17 mouse cellular contexts compared by ENCODE assay signal in the genomic region with DNA sequence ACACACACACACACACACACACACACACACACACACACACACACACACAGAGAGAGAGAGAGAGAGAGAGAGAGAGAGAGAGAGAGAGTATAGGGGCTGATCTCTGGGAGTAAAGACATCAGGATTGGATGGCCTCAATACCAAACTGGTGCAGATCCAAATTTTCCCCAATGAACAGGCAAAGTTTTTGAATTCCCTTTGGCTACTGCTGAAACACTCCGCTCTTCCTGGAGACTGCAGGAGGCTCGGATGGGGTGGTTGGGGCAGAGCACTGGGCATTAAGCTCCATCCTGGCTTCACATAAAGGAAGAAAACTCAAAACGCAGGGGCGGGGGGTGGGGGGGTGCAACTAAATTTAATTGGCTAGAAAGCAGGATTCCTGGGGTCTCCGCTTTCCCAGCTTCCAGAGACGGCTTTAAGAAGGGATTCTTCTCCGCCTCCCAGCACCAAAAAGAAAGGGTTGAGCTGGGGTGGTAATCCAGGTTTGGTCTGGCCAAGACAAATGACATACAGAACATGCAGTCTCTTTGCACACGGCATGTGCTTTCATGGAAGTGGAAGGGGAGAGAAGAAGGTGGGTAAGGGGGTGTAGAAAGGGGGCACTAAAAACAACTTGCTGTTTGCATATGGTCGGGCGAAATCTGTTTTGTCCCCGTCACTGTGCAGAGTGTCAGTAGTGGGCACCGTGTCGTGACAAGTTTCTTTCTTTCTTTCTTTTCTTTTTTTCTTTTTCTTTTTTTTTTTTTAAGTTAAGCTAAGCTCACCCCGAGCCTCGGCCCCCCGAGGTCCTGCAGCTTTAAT. TPM values are rescaled to one million over a fixed set of nuclear protein-coding genes. Genes with fewer than 3 reads are reported as not detected.
DNase-seq lines count a peak whose midpoint lies in the region; ATAC-seq lines count a peak whose summit lies in the region.
"Had no signal": no experiment of that assay in that cellular context is flagged by ENCODE, and none has a peak within 500 bp of the region (broad histone marks: within the 10 kb centered on the region; RNA-seq: fewer than 3 reads in every experiment).

No protein-coding gene starts in this region.

- no peak overlapping the region for H3K9ac ChIP-seq in embryonic facial prominence, embryonic 14.5 days (ENCODE audit: low read depth, low read length)
- H3K9ac ChIP-seq in forebrain, embryonic 14.5 days (ENCODE audit: low read length): no peak overlapping the region
- 0 out of 2 replicates have a peak overlapping the region, but pooled peaks have one; percentile 18 for H3K9ac ChIP-seq in hindbrain, embryonic 16.5 days (ENCODE audit: low read depth, low read length)
- H3K9ac ChIP-seq in neural tube, embryonic 12.5 days: no peak overlapping the region
- H3K9ac ChIP-seq: heart, embryonic 13.5 days; kidney, embryonic 15.5 days; lung, embryonic 15.5 days had no signal

- H3K27me3 ChIP-seq in embryonic facial prominence, embryonic 14.5 days (replicated peaks; ENCODE audit: control insufficient read depth, insufficient read depth, low read length): peaks cover 52% of the 10 kb centered on the region
- H3K27me3 ChIP-seq in forebrain, embryonic 14.5 days (replicated peaks; ENCODE audit: control insufficient read depth, insufficient read depth, low read length): peaks cover 52% of the 10 kb centered on the region
- H3K27me3 ChIP-seq in hindbrain, embryonic 16.5 days (replicated peaks; ENCODE audit: control insufficient read depth, insufficient read depth, low read length): peaks cover 36% of the 10 kb centered on the region
- peaks cover 94% of the 10 kb centered on the region for H3K27me3 ChIP-seq in neural tube, embryonic 12.5 days (replicated peaks)

- ATAC-seq in embryonic facial prominence, embryonic 14.5 days (ENCODE audit: low read depth): no peak
- peak; percentile 35 for ATAC-seq in forebrain, embryonic 14.5 days
- ATAC-seq in hindbrain, embryonic 16.5 days: peak; percentile 27; the same call in 1 of the 2 replicates
- no peak for ATAC-seq in neural tube, embryonic 12.5 days (ENCODE audit: low FRiP score, low read depth)

- no peak for DNase-seq in embryonic facial prominence, embryonic 14.5 days (ENCODE audit: low spot score)
- peak; percentile 66 for DNase-seq in forebrain, embryonic 14.5 days (ENCODE audit: low spot score)
- DNase-seq in left cerebral cortex, postnatal 4 days: no peak
- no peak for DNase-seq in yolk sac, embryonic 10.5 days (ENCODE audit: low spot score)
- no peak for DNase-seq in gastrocnemius, postnatal 25 days
- DNase-seq: cerebellum, adult 2 months; gastrocnemius, postnatal 14 days; layer of hippocampus, adult 9-11 months; right cerebral cortex, postnatal 25 days had no signal

- no peaks in the 10 kb centered on the region for H3K4me1 ChIP-seq in embryonic facial prominence, embryonic 14.5 days (ENCODE audit: control insufficient read depth, insufficient read depth, low read length)
- peaks cover 40% of the 10 kb centered on the region for H3K4me1 ChIP-seq in forebrain, embryonic 14.5 days (ENCODE audit: control insufficient read depth, insufficient read depth, low read length)
- peaks cover 9% of the 10 kb centered on the region for H3K4me1 ChIP-seq in hindbrain, embryonic 16.5 days (ENCODE audit: control insufficient read depth, insufficient read depth, low read depth, low read length)
- peaks cover 18% of the 10 kb centered on the region; the same call in 1 of the 2 replicates for H3K4me1 ChIP-seq in neural tube, embryonic 12.5 days
- H3K4me1 ChIP-seq: heart, embryonic 13.5 days; lung, embryonic 15.5 days had no signal

- H3K27ac ChIP-seq in embryonic facial prominence, embryonic 14.5 days (replicated peaks; ENCODE audit: low read depth, low read length): no peak overlapping the region
- H3K27ac ChIP-seq in forebrain, embryonic 14.5 days (ENCODE audit: low read depth, low read length): no peak overlapping the region
- H3K27ac ChIP-seq in hindbrain, embryonic 16.5 days (ENCODE audit: low read depth, low read length): peak overlapping the region; percentile 25; the same call in 1 of the 2 replicates
- H3K27ac ChIP-seq in neural tube, embryonic 12.5 days: no peak overlapping the region
- H3K27ac ChIP-seq: heart, embryonic 13.5 days; kidney, embryonic 15.5 days; lung, embryonic 15.5 days had no signal

- WGBS in embryonic facial prominence, embryonic 14.5 days: 41% methylated on average over 16 of the region's 16 CpGs
- WGBS in forebrain, embryonic 14.5 days: 2% methylated on average over 16 of the region's 16 CpGs
- WGBS in hindbrain, embryonic 16.5 days: 12% methylated on average over 16 of the region's 16 CpGs
- 22% methylated on average over 16 of the region's 16 CpGs for WGBS in neural tube, embryonic 12.5 days

- peak overlapping the region; percentile 12; the same call in 1 of the 2 replicates for H3K4me2 ChIP-seq in embryonic facial prominence, embryonic 14.5 days (ENCODE audit: low read depth, low read length)
- peak overlapping the region; percentile 35 for H3K4me2 ChIP-seq in forebrain, embryonic 14.5 days (ENCODE audit: low read length)
- peak overlapping the region; percentile 47 for H3K4me2 ChIP-seq in hindbrain, embryonic 16.5 days (ENCODE audit: low read length)
- peak overlapping the region; percentile 39; the same call in 1 of the 2 replicates for H3K4me2 ChIP-seq in neural tube, embryonic 12.5 days (replicated peaks)
- H3K4me2 ChIP-seq: heart, embryonic 13.5 days; kidney, embryonic 15.5 days; liver, embryonic 11.5 days; lung, embryonic 15.5 days had no signal

- H3K36me3 ChIP-seq in embryonic facial prominence, embryonic 14.5 days (ENCODE audit: control insufficient read depth, insufficient read depth, low read length): no peaks in the 10 kb centered on the region
- no peaks in the 10 kb centered on the region for H3K36me3 ChIP-seq in forebrain, embryonic 14.5 days (ENCODE audit: control insufficient read depth, insufficient read depth, low read length)
- H3K36me3 ChIP-seq in hindbrain, embryonic 16.5 days (ENCODE audit: control insufficient read depth, insufficient read depth, low read length): no peaks in the 10 kb centered on the region
- H3K36me3 ChIP-seq in neural tube, embryonic 12.5 days: no peaks in the 10 kb centered on the region
- H3K36me3 ChIP-seq: heart, embryonic 13.5 days; kidney, embryonic 15.5 days; lung, embryonic 15.5 days had no signal

- H3K4me3 ChIP-seq in embryonic facial prominence, embryonic 14.5 days (ENCODE audit: low read depth, low read length): no peak overlapping the region
- peak overlapping the region; percentile 10; the same call in 1 of the 2 replicates for H3K4me3 ChIP-seq in forebrain, embryonic 14.5 days (ENCODE audit: low read depth, low read length)
- peak overlapping the region; percentile 25 for H3K4me3 ChIP-seq in hindbrain, embryonic 16.5 days (ENCODE audit: low read length)
- H3K4me3 ChIP-seq in neural tube, embryonic 12.5 days: no peak overlapping the region
- H3K4me3 ChIP-seq: heart, embryonic 13.5 days; kidney, embryonic 15.5 days; lung, embryonic 15.5 days had no signal

- no peaks in the 10 kb centered on the region for H3K9me3 ChIP-seq in embryonic facial prominence, embryonic 14.5 days (ENCODE audit: control insufficient read depth, low read length)
- no peaks in the 10 kb centered on the region for H3K9me3 ChIP-seq in forebrain, embryonic 14.5 days (replicated peaks; ENCODE audit: control insufficient read depth, low read length)
- no peaks in the 10 kb centered on the region for H3K9me3 ChIP-seq in hindbrain, embryonic 16.5 days (ENCODE audit: control insufficient read depth, low read length)
- H3K9me3 ChIP-seq in neural tube, embryonic 12.5 days: no peaks in the 10 kb centered on the region
- H3K9me3 ChIP-seq: heart, embryonic 13.5 days; kidney, embryonic 15.5 days; lung, embryonic 15.5 days had no signal

- intact Hi-C loops in left cerebral cortex, postnatal 4 days (cut with DNase I): no loop called here

RNA-seq across cellular contexts. Expression of a gene that starts 31.3 kb away (rescaled TPM):
- 4.1 and 4.2 TPM in 2 replicates for polyA plus RNA-seq in embryonic facial prominence, embryonic 14.5 days (2014; fragmentation: Nextera tagmentation; extraction: Ambion mirVana)
- polyA plus RNA-seq in forebrain, embryonic 14.5 days (2014; fragmentation: Nextera tagmentation; extraction: Ambion mirVana): 18.0 and 31.1 TPM in 2 replicates
- 153 and 190 TPM in 2 replicates for polyA plus RNA-seq in hindbrain, embryonic 16.5 days (2015; fragmentation: Nextera tagmentation; extraction: Ambion mirVana)
- polyA plus RNA-seq in neural tube, embryonic 12.5 days (2016; fragmentation: Nextera tagmentation; extraction: Ambion mirVana): 3.1 and 5.1 TPM in 2 replicates
- 100 to 1,000 TPM in 1 of 2 experiments, 10 to 100 TPM in 1; 95.9 to 102 TPM for total RNA-seq in left cerebral cortex, postnatal 4 days (2021)
- not detected for total RNA-seq in gastrocnemius, postnatal 25 days (2021)
- total RNA-seq: CH12.LX; gastrocnemius, postnatal 14 days; megakaryocyte, adult 5-6 weeks had no signal
- polyA plus RNA-seq: heart, embryonic 13.5 days; liver, embryonic 11.5 days had no signal

Comparison
In these comparisons a context has a peak if more than half of its experiments do, and no peak if none do; other contexts are left out.
1. ATAC-seq: peak in forebrain, embryonic 14.5 days (single experiment) and hindbrain, embryonic 16.5 days (single experiment); none in embryonic facial prominence, embryonic 14.5 days (single experiment) and neural tube, embryonic 12.5 days (single experiment).
2. H3K4me3 ChIP-seq: peak in forebrain, embryonic 14.5 days (single experiment) and hindbrain, embryonic 16.5 days (single experiment); none in embryonic facial prominence, embryonic 14.5 days (single experiment) and neural tube, embryonic 12.5 days (single experiment).
3. Peak in every context shown above with its lines, with median percentiles within 50 percentile points of each other: H3K4me2 ChIP-seq.